Mouse (Mus musculus) layer of hippocampus, adult 9-10 months (tissue): ENCODE results near the gene Dlst.
"Not testable (repeated sequence)": the region's sequence is repeated elsewhere in the genome, so short reads cannot be mapped to it uniquely, and the experiment has no call there.

Experiments used
- DNase-seq: peaks from one replicate; pipeline ENCODE4 v3.0.0; 2022; ENCODE audit warnings: low spot score

The Dlst gene

GRCm38 (mm10) chr12:85115678-85116077, 5.0 kb downstream of the Dlst start:
- no peak for DNase-seq

DNA sequence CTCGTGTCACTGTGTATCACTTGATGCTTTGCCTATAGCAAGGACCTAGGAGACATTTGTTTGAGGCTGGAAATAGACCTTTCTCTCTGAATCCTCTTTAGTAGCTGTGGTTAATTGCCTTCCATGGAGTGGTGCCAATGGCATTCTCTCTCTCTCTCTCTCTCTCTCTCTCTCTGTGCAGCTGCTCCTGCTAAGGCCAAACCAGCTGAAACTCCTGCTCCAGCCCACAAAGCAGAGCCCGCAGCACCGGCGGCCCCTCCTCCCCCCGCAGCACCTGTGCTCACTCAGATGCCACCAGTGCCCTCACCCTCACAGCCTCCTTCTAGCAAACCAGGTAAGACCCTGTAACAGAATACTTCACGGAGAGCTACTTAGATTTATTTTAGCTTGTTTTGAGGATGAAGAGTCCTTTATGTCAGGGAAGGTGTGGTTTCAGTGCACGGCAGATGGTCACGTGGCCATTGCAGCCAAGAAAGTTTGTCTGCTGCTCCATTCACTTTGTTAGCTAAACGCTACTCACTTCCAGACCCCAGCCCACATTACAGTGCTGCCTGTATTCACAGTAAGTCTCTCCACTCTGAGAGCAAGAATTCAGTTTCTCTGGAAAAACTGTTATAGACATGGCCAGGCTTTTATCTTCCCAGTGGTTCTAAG, 11.3 kb downstream of the Dlst start:
- DNase-seq, result no peak

DNA sequence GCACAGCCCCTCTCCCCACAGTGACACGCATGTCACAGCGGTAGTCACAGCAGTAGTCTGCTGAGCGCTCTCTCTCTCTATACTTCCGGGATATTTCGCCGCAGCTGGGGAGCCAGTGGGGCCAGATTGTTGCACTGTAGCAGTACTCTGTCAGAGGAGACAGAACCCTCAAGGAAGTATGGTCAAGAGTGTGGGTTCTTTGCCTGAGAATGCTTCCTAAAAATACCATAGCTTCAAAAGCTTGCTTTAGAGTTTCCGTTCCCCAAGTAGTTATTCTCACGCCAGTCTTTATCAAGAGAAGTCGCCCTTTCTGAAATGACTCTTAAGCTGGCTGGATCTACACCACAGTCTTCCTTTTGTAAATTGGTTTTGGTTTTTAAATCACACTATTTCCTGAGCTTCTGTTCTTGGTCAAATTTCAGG, 12.5 kb downstream of the Dlst start:
- DNase-seq, result no peak

GRCm38 (mm10) chr12:85123645-85124044, 13.0 kb downstream of the Dlst start:
- no peak for DNase-seq

DNA sequence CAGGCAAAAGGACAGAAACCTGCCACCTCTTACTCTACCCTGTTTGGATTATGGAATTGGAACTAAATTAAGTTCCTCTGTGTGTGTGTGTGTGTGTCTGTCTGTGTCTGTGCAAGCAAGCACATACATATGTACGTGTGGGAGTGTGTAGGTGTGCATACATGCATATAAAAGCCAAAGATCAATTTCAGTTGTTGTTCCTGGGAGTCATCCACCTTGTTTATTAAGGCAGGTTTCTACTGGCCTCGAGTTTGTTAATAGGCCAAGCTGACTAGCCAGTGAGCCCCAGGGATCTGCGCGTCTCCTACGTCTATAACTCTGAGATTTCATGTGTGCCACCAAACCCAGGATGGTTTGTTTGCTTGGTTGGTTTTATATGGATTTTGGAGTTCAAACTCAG, 14.1 kb downstream of the Dlst start:
- no peak for DNase-seq

- DNase-seq, result no peak
Measured at GRCm38 (mm10) chr12:85126986-85127603, 16.5 kb downstream of the Dlst start.

- no peak for DNase-seq
Measured at GRCm38 (mm10) chr12:85129426-85129978, 18.9 kb downstream of the Dlst start.

GRCm38 (mm10) chr12:85131361-85131760, 20.7 kb downstream of the Dlst start:
- DNase-seq, result no peak

- DNase-seq, result no peak
Measured at GRCm38 (mm10) chr12:85134043-85134794, 23.6 kb downstream of the Dlst start.

- no peak for DNase-seq
Measured at GRCm38 (mm10) chr12:85135513-85136470, 25.2 kb downstream of the Dlst start.

DNA sequence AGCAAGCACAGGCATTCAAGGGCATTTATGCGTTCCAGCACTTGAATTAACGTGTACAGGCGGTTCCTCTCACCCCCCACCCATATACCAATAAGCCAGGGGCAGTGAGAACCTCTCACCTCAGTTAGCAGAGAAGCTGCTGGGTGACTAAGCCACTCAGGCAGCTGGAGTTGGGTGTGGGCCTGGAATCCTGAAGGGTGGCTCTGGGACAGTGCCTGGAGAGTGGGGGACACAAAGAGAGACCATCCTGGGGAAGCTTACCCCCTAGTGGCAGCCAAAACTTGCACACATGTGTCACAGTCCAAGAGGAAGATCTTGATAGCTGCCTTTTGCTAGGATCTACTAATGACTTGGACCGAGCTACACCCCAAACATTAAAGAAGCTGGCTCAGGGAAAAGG, 26.0 kb downstream of the Dlst start:
- no peak for DNase-seq

DNA sequence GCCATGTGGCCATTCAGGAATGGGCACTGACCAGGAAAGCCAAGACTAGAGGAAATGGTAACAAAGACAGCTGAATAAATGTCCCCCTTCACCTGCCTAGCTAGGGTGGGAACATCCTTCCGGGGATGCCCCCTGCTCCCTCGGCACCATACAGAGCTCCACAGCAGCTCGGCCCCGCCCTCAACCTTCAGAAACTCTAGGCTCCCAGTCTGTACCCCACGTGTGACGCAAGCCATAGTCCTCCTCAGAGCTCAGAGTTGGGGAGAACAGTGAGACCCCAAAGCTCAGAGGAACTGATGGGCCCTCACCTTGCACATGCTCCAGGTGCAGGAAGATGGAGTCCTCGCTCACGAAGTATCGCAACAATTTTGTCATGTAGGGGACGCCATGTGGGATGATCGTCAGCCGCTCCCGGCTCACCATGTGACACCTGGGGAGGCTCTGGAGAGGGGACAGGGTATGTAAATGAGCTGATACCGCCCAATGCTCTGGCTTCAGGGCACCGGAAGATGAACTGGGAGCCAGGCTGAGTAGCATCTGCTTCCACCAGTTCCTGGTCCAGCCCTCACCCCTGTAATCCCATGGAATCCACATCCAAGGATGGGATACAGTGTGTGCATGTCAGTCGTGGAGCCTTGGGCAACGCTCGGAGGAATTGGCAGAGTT, 29.5 kb downstream of the Dlst start:
- no peak for DNase-seq

DNA sequence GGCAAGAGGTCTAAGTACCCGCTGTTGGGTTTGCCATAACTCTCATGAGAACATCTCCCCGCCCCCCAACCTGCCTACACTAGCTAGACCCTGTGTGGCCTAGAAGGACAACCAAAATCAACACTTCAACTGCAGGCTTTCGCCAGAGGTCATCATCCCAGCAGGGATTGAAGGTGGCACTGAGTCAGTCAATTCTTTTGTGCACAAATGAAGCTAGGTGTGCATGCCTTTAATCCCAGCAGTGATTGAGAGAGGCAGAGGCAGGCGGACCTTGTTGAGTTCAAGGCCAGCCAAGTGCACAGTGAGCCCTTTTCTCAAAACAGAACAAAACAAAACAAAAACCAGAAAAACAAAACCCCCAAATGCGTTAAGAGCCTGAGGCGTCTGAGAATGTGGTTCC, 30.5 kb downstream of the Dlst start:
- no peak for DNase-seq

DNA sequence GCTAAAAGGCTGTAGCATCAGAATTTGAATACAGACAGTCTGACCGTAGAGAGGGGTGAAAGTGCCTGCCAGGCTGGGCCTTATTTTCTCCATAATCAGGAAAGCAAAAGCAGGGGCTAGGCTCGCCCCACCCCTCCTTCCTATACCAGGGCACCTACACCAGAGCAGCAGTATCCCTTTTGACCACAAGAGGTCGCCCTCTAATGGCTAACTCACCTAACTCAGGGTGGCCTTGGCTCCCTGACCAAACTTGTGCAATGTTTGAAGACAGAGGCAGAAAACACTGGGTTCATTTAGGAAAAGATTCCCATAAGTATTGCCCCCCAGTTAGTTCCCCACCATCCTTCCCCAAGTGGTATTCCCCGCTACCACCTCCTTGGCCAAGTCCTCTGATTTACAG, 32.2 kb downstream of the Dlst start:
- peak; percentile 86 for DNase-seq

GRCm38 (mm10) chr12:85144276-85144675, 33.6 kb downstream of the Dlst start:
- not testable (repeated sequence) for DNase-seq

DNA sequence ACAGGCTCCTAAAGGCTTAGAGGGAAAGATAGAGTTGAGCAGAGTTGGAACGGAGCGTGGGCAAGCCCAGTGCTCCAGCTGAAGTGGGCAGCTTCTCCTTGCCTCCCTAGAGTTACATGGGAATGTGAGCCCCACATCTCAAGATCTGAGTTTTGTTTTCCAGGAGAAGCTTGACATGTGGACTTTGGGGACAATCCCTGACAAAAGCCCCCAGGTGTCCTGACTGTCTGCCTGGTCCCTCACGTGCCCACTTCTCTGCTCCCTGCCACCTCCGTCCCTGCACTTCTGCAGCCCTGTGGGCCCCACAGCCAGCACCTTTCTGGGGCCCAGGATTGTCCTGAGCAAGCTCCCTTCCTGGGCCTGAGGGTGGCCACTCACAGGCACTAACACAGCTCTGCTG, 34.2 kb downstream of the Dlst start:
- DNase-seq, result no peak

DNA sequence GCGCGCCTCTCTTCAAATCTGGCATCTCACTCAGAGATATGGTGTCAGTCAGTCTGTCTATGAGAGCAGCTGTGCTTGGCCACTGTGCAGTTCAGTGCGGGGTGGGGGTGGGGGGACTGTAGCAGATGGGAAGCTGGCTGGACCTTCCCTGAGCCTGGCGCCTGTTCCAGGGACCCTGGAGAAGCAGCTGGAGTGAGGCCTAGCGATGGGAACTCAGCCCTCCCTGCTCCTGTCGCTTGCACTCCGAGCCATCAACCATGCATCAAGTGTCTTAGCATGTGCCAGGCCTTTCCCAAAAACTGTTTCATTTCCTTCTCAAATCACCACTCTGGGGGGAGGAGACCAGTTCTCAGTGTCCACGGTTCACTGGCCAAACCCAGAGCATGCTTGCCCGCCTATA, 35.0 kb downstream of the Dlst start:
- DNase-seq, result no peak

GRCm38 (mm10) chr12:85146355-85146754, 35.7 kb downstream of the Dlst start:
- DNase-seq, result no peak

DNA sequence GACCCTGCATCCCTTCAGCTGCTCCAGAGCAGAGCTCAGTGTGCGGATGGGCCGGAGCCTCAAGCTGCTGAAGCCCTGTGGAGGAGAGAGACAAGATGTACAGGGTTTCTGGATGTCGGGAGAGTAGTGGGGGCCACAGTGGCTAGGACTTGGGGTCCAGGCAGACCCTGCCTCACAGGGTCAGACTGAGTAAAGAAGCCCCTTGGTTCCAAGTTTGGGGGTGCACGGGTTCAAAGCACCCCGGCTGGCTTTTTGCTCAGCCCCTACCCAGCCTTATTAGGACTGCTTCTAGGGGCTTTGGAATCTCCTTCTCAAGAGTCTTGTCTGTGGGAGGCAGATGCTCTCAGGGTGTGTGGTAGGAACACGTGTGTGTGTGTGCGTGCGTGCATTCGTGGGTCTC, 36.2 kb downstream of the Dlst start:
- DNase-seq, result no peak

DNA sequence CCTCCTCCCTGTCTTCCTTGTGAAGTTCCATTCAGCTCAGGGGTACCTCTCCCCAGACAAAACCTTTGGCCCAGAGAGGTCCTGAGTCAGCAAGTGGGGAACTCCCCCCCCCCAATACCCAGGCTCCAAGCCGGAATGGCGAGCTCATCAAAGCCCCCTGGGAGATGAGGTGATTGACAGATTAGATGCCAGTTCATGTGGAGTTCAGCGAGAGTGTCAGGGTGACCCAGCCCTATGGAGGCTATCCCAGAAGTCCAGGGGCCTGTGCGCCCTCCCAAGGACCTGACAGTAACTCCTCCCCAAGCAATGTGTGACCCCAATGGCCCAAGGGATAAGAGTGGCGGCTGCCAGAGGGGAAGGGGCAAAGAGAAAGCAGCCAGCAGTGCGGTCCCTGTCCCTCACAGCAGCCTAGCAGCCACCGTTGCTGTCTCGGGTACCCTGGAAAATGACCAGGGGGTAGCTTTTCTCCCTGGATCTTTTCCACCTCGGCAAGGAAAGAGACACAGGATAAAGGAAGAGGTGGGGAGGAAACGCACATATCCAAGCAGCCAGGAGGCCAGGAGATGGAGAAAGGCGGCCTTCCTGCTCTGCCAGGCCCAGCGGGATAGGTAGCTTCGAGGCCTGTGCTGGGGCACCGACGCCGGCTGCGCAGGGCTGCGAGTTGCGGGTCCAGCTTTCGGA, 39.8 kb downstream of the Dlst start:
- no peak for DNase-seq
